Mouse (Mus musculus) kidney, embryonic 15.5 days (tissue): Measurements from ENCODE around the gene Cyp4x1. TPM values are rescaled to one million over a fixed set of nuclear protein-coding genes. Genes with fewer than 3 reads are reported as not detected.
"Not testable (repeated sequence)": the region's sequence is repeated elsewhere in the genome, so short reads cannot be mapped to it uniquely, and the experiment has no call there.

ENCODE experiments used
- ATAC-seq: fragments of 200-750 bp; cut with Nextera tagmentation; replicated peaks from 2 replicates; pipeline ENCODE4 v1.8.0; 2017; ENCODE audit warnings: moderate TSS enrichment; ENCODE audit not compliant: low FRiP score
- H3K27ac ChIP-seq: fragments of 300-500 bp; sonication (generic); 2 replicates; pipeline ENCODE4 v1.5.1; 2015; ENCODE audit warnings: mild to moderate bottlenecking, inconsistent platforms
- H3K27me3 ChIP-seq: fragments of 300-500 bp; sonication (generic); 2 replicates; pipeline ENCODE4 v1.6.1; 2015; ENCODE audit warnings: inconsistent platforms
- H3K36me3 ChIP-seq: fragments of 300-500 bp; sonication (generic); 2 replicates; pipeline ENCODE4 v1.6.1; 2015; ENCODE audit warnings: inconsistent platforms
- H3K4me1 ChIP-seq: fragments of 300-500 bp; sonication (generic); 2 replicates; pipeline ENCODE4 v1.6.1; 2015; ENCODE audit warnings: inconsistent platforms
- H3K4me2 ChIP-seq: fragments of 300-500 bp; sonication (generic); 2 replicates; pipeline ENCODE4 v1.6.1; 2015; ENCODE audit warnings: moderate library complexity, mild to moderate bottlenecking, inconsistent platforms
- H3K4me3 ChIP-seq: fragments of 300-500 bp; sonication (generic); replicated peaks from 2 replicates; pipeline ENCODE4 v1.5.1; 2015; ENCODE audit warnings: mild to moderate bottlenecking, inconsistent platforms
- H3K9ac ChIP-seq: fragments of 300-500 bp; sonication (generic); 2 replicates; pipeline ENCODE4 v1.6.1; 2015; ENCODE audit warnings: mild to moderate bottlenecking, inconsistent platforms
- H3K9me3 ChIP-seq: fragments of 300-500 bp; sonication (generic); replicated peaks from 2 replicates; pipeline ENCODE4 v1.6.1; 2016; ENCODE audit warnings: inconsistent platforms
- WGBS: fragments of 180-500 bp; shearing (Covaris S2); methylation state at CpG from one replicate; pipeline ENCODE4 v1.1.7; 2015; ENCODE audit warnings: mixed read lengths; 5-methylcytosine and 5-hydroxymethylcytosine counted together
- polyA plus RNA-seq: library from polyadenylated mRNA; unstranded; fragments of >200 nt; fragmentation: Nextera tagmentation; extraction: Ambion mirVana; gene quantifications from 2 replicates; pipeline ENCODE4 v1.2.1, GENCODE M21; 2015

Gene Cyp4x1
- 0.57 and 0.86 TPM in 2 replicates for polyA plus RNA-seq

DNA sequence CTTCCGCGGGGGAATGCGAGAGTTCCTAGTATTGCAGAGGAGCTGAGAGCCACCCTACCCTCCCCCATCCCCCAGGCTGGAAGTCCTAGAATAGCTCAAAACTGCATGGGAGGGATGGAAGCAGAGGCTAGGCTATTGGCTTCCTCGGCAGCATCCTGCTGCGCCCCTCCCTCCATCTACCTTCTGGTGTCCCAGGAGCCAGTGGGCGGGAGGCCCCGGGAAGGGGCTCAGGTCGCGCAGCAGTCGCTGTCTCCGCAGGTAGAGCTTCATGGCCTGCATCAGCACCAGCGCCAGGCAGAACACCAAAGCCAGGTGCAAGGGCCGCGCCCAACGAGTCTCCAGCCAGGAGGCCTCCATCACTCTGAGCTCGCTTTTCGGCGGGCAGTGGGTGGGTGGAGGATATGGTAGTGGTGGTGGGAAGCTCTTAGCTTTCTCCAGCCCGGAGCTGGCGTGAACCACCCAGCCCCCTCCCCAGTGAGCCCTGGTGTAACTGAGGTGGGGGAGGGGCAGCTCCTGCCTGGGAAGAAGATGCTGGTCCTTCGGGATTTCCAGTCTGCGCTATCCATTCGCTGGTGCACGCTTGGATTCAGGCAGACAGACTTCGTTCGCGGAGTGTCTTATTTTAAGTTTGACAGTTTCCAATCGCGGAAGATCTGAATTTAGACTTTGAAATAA is at the start of gene Cyp4x1:
Gene Cyp4x1 (minus strand): TSS at position 661 of the 675 bp plus-strand sequence.
- Histone ChIP-seq H3K9me3 (no peaks in the 10 kb centered on the region), H3K4me3 (peak within 1 kb of the TSS; percentile 28), H3K4me2 (peak within 1 kb of the TSS; percentile 50), H3K27ac (no peak within 1 kb of the TSS), H3K9ac (no peak within 1 kb of the TSS), H3K36me3 (no peaks in the 10 kb centered on the region), H3K27me3 (peaks cover 44% of the 10 kb centered on the region), H3K4me1 (peaks cover 6% of the 10 kb centered on the region)
- WGBS: 1% methylated on average over 29 of the region's 29 CpGs
- ATAC-seq: peak; percentile 67; the same call in 1 of the 2 replicates

DNA sequence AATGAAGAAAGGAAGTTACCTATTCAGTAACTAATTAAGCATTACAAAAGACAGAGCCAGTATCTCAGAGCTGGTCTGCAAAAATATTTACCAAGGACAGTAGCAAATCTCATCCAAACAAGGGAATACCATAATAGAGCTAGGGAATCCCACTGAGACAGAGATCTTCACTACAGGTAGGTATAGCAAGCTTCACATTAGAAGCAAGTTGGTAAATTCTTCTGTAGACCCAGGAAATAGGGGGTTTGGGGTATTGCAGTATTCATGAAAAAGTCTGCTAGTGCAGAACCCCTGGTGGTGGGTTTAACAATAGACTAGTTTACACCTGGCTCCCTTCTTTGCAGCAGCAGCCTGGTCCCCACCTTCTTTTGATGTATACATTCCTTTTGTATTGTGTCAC is 42.1 kb upstream of the Cyp4x1 start:
- ATAC-seq, H3K4me3 ChIP-seq, H3K27ac ChIP-seq, H3K4me1 ChIP-seq, H3K4me2 ChIP-seq, H3K36me3 ChIP-seq, H3K27me3 ChIP-seq, H3K9ac ChIP-seq, H3K9me3 ChIP-seq: not testable (repeated sequence)

DNA sequence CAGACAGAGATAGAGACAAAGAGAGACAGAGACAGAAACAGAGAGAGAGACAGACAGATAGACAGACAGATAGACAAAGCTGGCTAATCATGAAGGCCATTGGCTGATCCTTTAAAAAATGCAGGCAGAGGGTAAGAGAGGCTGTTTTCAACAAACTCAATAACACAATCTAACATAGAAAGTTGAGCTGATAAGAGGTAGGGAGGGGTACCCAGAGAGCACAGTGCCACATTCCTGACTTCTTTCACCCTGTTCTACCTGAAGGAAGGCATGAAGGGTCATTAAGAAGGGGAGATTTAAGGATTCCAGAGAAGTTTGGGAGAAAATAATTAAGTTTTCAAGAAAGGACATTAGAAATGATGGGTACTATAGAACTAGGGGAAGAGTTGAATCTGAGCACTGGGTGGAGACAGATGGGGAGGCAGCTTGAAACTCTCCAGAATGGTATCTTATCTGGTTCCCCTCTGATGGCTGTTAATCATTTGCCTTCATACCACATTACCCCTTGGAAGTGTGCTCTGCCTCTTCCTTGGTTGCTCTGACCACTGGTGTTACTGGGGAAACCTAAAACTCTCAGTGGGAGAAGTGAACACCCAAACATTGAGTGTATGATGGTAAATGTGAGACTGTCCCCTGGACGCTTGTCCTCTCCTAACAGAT is 40.7 kb upstream of the Cyp4x1 start:
- no peak overlapping the region for H3K9ac ChIP-seq
- ATAC-seq: no peak

DNA sequence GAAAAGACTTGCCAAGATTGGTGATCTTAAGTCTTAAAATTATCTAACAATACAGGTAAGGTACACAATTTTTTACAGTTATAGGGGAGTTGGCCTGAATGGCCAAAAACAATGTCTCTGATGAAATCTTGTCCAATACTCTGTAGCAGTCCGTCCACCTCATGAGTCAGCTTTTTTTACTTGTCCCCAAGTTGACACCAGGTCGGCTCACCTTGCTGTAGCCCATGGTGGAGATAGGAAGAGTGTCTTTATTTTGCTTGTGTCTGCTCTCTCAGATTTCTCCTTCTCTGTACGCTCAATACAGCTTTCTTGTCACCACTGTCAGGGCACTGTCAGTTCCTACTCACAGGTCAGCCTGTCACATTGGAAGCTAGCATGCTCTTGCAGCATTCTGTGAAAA is 24.9 kb upstream of the Cyp4x1 start:
- H3K27ac ChIP-seq, H3K4me3 ChIP-seq, H3K4me1 ChIP-seq, ATAC-seq, H3K36me3 ChIP-seq, H3K9ac ChIP-seq, H3K27me3 ChIP-seq, H3K4me2 ChIP-seq, H3K9me3 ChIP-seq: not testable (repeated sequence)
- 83% methylated on average over 3 of the region's 3 CpGs for WGBS

More for the DNA sequence above, 40.7 kb upstream of the Cyp4x1 start:
- WGBS: 61% methylated on average over 1 of the region's 1 CpGs
- Histone ChIP-seq H3K4me2 (no peak overlapping the region), H3K4me3 (no peak overlapping the region), H3K27me3 (no peaks in the 10 kb centered on the region), H3K4me1 (no peaks in the 10 kb centered on the region), H3K9me3 (no peaks in the 10 kb centered on the region), H3K36me3 (no peaks in the 10 kb centered on the region), H3K27ac (no peak overlapping the region)

DNA sequence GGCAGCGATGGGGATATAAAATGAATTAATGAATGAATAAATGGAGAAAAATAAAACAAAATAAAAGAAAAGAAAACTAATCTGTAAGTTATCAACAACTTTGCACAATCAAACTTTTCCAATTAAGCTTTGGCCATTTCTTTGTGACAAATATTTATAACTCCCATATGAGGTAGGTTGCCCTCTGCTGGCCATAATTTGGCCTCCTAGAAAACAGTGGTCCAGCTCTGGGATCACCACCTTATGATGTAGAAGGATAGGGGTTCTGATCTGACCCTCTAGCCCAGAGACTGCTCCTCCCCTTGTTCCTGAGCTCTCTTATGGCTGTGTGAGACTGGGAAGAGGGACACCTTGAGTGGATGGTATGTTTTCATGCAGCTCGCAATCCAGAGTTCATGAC is 20.6 kb upstream of the Cyp4x1 start:
- Histone ChIP-seq H3K4me2 (no peak overlapping the region), H3K27ac (no peak overlapping the region), H3K4me3 (no peak overlapping the region), H3K36me3 (no peaks in the 10 kb centered on the region), H3K27me3 (no peaks in the 10 kb centered on the region), H3K9ac (no peak overlapping the region), H3K9me3 (no peaks in the 10 kb centered on the region), H3K4me1 (no peaks in the 10 kb centered on the region)
- 87% methylated on average over 2 of the region's 2 CpGs for whole genome bisulfite sequencing
- ATAC-seq: no peak

DNA sequence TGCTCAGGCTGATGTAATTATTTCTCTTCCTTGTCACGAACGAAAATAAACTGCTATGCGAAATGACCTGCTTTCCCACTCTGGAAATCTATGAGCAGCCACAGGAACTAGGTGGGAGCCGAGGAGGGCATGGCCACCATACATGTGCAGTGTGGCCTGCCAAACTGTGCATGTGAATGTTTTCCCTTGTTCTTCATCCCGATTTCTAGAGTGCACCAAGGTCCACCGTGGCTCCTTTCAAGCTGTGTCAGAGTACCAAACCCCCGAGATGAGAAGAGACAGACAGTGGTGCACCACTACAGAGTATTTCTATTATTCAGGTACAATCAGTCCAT is 182 bp upstream of the Cyp4x1 start:
- Histone ChIP-seq H3K36me3 (no peaks in the 10 kb centered on the region), H3K4me3 (no peak overlapping the region), H3K4me1 (peaks cover 6% of the 10 kb centered on the region), H3K9ac (no peak overlapping the region), H3K4me2 (peak overlapping the region; percentile 50), H3K9me3 (no peaks in the 10 kb centered on the region), H3K27me3 (peaks cover 44% of the 10 kb centered on the region), H3K27ac (no peak overlapping the region)
- no peak for ATAC-seq
- WGBS: 20% methylated on average over 7 of the region's 7 CpGs

DNA sequence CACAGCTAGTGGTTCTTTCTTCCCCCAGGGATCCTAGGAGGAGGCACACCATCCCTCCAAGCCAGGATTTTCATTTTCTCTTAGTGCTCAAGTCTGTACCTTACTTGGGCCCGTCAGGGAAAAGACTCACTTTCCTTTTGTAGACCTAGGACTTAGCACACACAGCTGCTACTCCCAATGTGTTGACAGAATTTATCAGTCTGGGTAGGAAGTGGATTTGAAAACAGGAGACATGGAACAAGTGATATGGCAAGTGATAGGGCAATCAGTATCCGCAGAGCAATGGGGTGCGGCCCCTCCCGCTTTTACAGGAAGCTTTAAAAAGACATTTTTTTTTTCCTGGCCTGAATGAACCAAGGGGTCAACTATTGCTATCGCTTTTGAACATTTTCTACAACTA is 996 bp downstream of the Cyp4x1 start:
- no peak overlapping the region for H3K4me3 ChIP-seq
- H3K36me3 ChIP-seq: no peaks in the 10 kb centered on the region
- ATAC-seq: no peak
- H3K27ac ChIP-seq: no peak overlapping the region
- H3K4me1 ChIP-seq: peaks cover 6% of the 10 kb centered on the region
- no peaks in the 10 kb centered on the region for H3K9me3 ChIP-seq
- H3K27me3 ChIP-seq: peaks cover 40% of the 10 kb centered on the region
- WGBS: 8% methylated on average over 5 of the region's 5 CpGs
- peak overlapping the region; percentile 50; the same call in 1 of the 2 replicates for H3K4me2 ChIP-seq
- no peak overlapping the region for H3K9ac ChIP-seq

DNA sequence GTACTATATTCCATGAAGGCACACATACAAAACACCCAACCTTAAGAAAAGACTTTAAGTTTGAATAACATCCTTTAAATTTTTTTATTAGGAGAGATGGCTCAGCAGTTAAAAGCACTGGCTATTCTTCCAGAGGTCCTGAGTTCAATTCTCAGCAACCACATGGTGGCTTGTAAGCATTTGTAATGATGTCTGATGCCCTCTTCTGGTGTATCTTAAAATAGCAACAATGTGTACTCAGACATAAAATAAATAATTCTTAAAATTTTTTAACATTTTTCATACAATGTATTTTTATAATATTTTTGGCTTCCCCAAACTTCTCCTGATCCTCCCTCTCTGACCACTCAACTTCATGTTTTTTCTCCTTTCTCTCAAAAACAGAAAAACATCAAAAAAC is 9.4 kb downstream of the Cyp4x1 start:
- Histone ChIP-seq H3K9ac (no peak overlapping the region), H3K9me3 (no peaks in the 10 kb centered on the region), H3K36me3 (no peaks in the 10 kb centered on the region), H3K27me3 (no peaks in the 10 kb centered on the region), H3K4me1 (no peaks in the 10 kb centered on the region), H3K4me2 (no peak overlapping the region), H3K27ac (no peak overlapping the region), H3K4me3 (no peak overlapping the region)
- no peak for ATAC-seq

DNA sequence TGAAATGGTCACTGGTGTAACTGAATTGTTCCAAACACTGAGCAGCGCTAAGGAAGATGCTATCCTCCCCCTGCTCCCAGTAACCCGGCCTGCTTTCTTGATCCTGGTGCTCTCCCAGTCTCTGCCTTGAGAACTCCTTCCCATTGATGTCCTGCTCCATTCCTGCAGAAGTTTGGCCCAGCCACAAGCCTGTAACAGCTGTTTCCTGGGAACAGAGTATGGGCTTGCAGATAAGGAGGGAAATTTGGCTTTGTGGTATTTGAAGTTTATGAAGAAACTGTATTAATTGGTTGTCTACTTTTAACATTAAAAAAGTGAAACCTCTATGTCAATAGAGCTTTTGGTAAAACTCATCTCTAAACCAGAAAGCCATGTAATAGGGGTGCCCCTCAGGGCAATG is 10.6 kb downstream of the Cyp4x1 start:
- no peaks in the 10 kb centered on the region for H3K36me3 ChIP-seq
- H3K4me1 ChIP-seq: no peaks in the 10 kb centered on the region
- ATAC-seq: no peak
- H3K9ac ChIP-seq: no peak overlapping the region
- WGBS: 46% methylated on average over 2 of the region's 2 CpGs
- no peak overlapping the region for H3K27ac ChIP-seq
- H3K9me3 ChIP-seq: no peaks in the 10 kb centered on the region
- no peak overlapping the region for H3K4me2 ChIP-seq
- H3K27me3 ChIP-seq: 0 out of 2 replicates have a peak, but pooled peaks cover 3% of the 10 kb centered on the region
- H3K4me3 ChIP-seq: no peak overlapping the region

DNA sequence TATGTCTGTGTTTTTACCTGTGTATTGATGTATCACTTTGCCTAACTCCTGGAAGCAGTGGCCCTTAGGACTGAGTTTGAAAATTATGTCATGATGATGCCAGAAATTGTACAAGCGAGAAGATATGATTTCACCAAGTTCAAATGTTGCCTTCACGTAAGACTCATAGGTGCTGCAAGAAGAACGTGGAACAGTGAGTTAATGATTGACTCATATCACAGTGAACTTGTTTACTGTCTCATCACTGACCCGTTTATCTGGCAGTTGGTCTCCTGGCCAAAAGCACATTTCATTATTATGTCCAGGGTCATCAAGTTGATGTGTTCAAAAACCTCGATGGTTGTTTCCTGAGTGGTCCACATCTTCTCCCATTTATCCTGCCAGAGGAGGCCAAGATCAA is 12.5 kb downstream of the Cyp4x1 start:
- Histone ChIP-seq H3K36me3 (no peaks in the 10 kb centered on the region), H3K4me1 (no peaks in the 10 kb centered on the region), H3K4me2 (no peak overlapping the region), H3K4me3 (no peak overlapping the region), H3K27ac (no peak overlapping the region), H3K9me3 (no peaks in the 10 kb centered on the region), H3K27me3 (0 out of 2 replicates have a peak, but pooled peaks cover 3% of the 10 kb centered on the region), H3K9ac (no peak overlapping the region)
- 72% methylated on average over 5 of the region's 5 CpGs for WGBS
- ATAC-seq: no peak

DNA sequence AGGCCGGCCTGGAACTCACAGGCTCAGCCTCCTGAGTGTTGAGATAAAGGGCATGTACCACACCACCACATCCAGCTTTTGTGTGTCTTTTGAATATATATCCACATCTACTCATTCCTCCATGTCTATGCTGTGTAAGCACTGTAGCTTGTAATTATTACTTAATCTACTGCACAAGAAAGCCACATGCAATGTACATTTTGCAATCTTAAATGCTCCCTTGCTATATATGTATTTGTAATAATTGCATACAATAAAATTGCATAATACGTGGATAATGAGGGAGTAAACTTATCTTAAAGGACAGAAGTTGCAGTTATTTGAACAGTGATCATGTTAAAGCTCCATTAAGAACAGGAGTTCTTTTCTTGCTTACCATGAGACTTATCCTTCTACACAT is 12.9 kb downstream of the Cyp4x1 start:
- 80% methylated on average over 2 of the region's 2 CpGs for WGBS
- H3K9ac ChIP-seq: no peak overlapping the region
- no peak overlapping the region for H3K4me2 ChIP-seq
- H3K36me3 ChIP-seq: no peaks in the 10 kb centered on the region
- H3K9me3 ChIP-seq: no peaks in the 10 kb centered on the region
- H3K27ac ChIP-seq: no peak overlapping the region
- H3K4me1 ChIP-seq: no peaks in the 10 kb centered on the region
- H3K27me3 ChIP-seq: 0 out of 2 replicates have a peak, but pooled peaks cover 3% of the 10 kb centered on the region
- no peak overlapping the region for H3K4me3 ChIP-seq
- ATAC-seq: no peak

DNA sequence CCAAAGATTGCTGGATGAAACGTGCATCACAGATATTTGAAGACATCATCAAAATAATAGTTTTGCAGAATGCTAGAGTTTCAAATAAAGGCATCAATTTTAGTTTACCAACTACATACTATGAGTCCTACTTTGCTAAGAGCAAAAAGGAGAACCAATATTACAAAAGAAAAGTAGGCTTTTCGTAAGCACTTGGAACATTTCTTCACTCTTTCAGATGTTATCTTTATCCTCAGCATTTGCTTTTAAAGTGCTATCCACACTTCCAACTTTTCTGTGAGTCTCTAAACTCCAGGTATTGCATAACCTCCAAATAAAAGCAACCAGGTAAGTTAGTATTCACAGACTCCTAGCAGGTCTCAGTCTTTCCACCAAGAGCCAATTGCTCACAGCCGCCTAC is 14.4 kb downstream of the Cyp4x1 start:
- ATAC-seq: no peak
- H3K9ac ChIP-seq: no peak overlapping the region
- H3K36me3 ChIP-seq: no peaks in the 10 kb centered on the region
- no peaks in the 10 kb centered on the region for H3K9me3 ChIP-seq
- no peaks in the 10 kb centered on the region for H3K4me1 ChIP-seq
- H3K27ac ChIP-seq: no peak overlapping the region
- no peak overlapping the region for H3K4me2 ChIP-seq
- 0 out of 2 replicates have a peak, but pooled peaks cover 3% of the 10 kb centered on the region for H3K27me3 ChIP-seq
- WGBS: 83% methylated on average over 3 of the region's 3 CpGs
- H3K4me3 ChIP-seq: no peak overlapping the region

DNA sequence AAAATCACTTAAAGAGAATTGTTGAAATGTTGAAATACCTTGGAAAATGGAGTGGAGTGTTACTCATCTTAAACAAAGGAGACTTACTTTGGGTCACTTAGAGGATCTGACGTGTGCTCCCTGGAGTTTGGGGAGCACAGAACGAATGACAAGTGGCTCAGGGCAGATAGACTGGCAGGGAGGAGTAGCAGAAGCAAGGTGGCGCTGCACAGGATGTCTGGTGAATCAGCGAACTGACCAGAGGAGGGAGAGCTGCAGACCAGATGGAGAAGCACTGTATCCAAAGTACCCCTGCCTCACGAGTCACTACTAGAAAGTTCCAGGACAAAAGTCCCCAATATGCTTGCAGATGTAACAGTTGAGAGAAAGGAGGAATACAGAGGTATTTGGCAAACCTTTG is 20.8 kb downstream of the Cyp4x1 start:
- 23% methylated on average over 5 of the region's 5 CpGs for WGBS
- H3K27ac ChIP-seq: no peak overlapping the region
- no peak overlapping the region for H3K4me2 ChIP-seq
- H3K9ac ChIP-seq: no peak overlapping the region
- ATAC-seq: no peak
- H3K4me1 ChIP-seq: no peaks in the 10 kb centered on the region
- H3K4me3 ChIP-seq: no peak overlapping the region
- no peaks in the 10 kb centered on the region for H3K9me3 ChIP-seq
- no peaks in the 10 kb centered on the region for H3K36me3 ChIP-seq
- peaks cover 10% of the 10 kb centered on the region for H3K27me3 ChIP-seq
